Mouse (Mus musculus): ENCODE measurements around the gene Syn2. TPM values are rescaled to one million over a fixed set of nuclear protein-coding genes. Genes with fewer than 3 reads are reported as not detected.

Gene Syn2
- polyA plus RNA-seq, 1 experiment from 2014 or later, result 2.8 TPM

- no peak for ATAC-seq (replicated peaks; ENCODE audit: insufficient number of reproducible peaks, low FRiP score, low TSS enrichment, low read depth)
- Histone ChIP-seq H3K9me3 (replicated peaks; ENCODE audit: control insufficient read depth, low read length) (no peaks in the 10 kb centered on the region), H3K36me3 (replicated peaks; ENCODE audit: control insufficient read depth, insufficient read depth, low read depth, low read length) (no peaks in the 10 kb centered on the region), H3K4me2 (ENCODE audit: low read depth, low read length) (no peak overlapping the region), H3K4me1 (ENCODE audit: control insufficient read depth, insufficient read depth, low read length) (no peaks in the 10 kb centered on the region), H3K9ac (replicated peaks; ENCODE audit: low read length) (no peak overlapping the region), H3K27me3 (ENCODE audit: control insufficient read depth, insufficient read depth, low read length) (no peaks in the 10 kb centered on the region), H3K4me3 (ENCODE audit: low read depth, low read length) (no peak overlapping the region), H3K27ac (replicated peaks; ENCODE audit: low read depth, low read length) (no peak overlapping the region)
- peak; percentile 12 for DNase-seq (ENCODE audit: low spot score)
- WGBS, result 24% methylated on average over 4 of the region's 4 CpGs
These were observed 137.2 kb downstream of the Syn2 start for GRCm38 (mm10) chr6:115271866-115272271.

GRCm38 (mm10) chr6:115273346-115273745 lies 138.6 kb downstream of the Syn2 start:
- Histone ChIP-seq H3K27ac (replicated peaks; ENCODE audit: low read depth, low read length) (no peak overlapping the region), H3K4me3 (ENCODE audit: low read depth, low read length) (no peak overlapping the region), H3K9ac (replicated peaks; ENCODE audit: low read length) (no peak overlapping the region), H3K27me3 (ENCODE audit: control insufficient read depth, insufficient read depth, low read length) (no peaks in the 10 kb centered on the region), H3K4me2 (ENCODE audit: low read depth, low read length) (no peak overlapping the region), H3K36me3 (replicated peaks; ENCODE audit: control insufficient read depth, insufficient read depth, low read depth, low read length) (no peaks in the 10 kb centered on the region), H3K4me1 (ENCODE audit: control insufficient read depth, insufficient read depth, low read length) (no peaks in the 10 kb centered on the region), H3K9me3 (replicated peaks; ENCODE audit: control insufficient read depth, low read length) (no peaks in the 10 kb centered on the region)
- ATAC-seq (replicated peaks; ENCODE audit: insufficient number of reproducible peaks, low FRiP score, low TSS enrichment, low read depth) (no peak), DNase-seq (ENCODE audit: low spot score) (no peak)
- 89% methylated on average over 10 of the region's 10 CpGs for WGBS

DNA sequence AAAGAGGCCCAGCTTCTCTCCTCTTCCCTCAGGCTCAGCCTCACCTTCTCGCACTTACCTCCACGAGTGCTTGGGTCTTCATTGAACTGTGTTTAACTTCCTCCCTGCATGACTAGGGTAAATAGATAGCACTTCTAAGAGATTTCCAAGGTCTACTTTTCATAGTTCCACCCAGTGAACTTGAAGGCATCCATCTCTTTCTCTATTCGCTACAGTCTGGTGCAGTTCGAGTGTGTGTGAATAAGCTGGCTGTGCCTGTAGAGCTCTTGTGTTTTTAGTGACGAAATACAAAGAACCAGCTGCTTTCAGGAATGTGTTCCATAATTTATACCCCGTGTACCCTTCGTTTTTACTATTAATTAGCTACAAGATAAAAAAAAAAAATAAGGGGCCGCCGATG lies 140.0 kb downstream of the Syn2 start:
- Histone ChIP-seq H3K9ac (replicated peaks; ENCODE audit: low read length) (no peak overlapping the region), H3K4me3 (ENCODE audit: low read depth, low read length) (no peak overlapping the region), H3K27ac (replicated peaks; ENCODE audit: low read depth, low read length) (no peak overlapping the region), H3K36me3 (replicated peaks; ENCODE audit: control insufficient read depth, insufficient read depth, low read depth, low read length) (no peaks in the 10 kb centered on the region), H3K9me3 (replicated peaks; ENCODE audit: control insufficient read depth, low read length) (no peaks in the 10 kb centered on the region), H3K4me1 (ENCODE audit: control insufficient read depth, insufficient read depth, low read length) (no peaks in the 10 kb centered on the region), H3K27me3 (ENCODE audit: control insufficient read depth, insufficient read depth, low read length) (no peaks in the 10 kb centered on the region), H3K4me2 (ENCODE audit: low read depth, low read length) (no peak overlapping the region)
- DNase-seq (ENCODE audit: low spot score) (no peak), ATAC-seq (replicated peaks; ENCODE audit: insufficient number of reproducible peaks, low FRiP score, low TSS enrichment, low read depth) (no peak)
- WGBS, result 78% methylated on average over 9 of the region's 9 CpGs

DNA sequence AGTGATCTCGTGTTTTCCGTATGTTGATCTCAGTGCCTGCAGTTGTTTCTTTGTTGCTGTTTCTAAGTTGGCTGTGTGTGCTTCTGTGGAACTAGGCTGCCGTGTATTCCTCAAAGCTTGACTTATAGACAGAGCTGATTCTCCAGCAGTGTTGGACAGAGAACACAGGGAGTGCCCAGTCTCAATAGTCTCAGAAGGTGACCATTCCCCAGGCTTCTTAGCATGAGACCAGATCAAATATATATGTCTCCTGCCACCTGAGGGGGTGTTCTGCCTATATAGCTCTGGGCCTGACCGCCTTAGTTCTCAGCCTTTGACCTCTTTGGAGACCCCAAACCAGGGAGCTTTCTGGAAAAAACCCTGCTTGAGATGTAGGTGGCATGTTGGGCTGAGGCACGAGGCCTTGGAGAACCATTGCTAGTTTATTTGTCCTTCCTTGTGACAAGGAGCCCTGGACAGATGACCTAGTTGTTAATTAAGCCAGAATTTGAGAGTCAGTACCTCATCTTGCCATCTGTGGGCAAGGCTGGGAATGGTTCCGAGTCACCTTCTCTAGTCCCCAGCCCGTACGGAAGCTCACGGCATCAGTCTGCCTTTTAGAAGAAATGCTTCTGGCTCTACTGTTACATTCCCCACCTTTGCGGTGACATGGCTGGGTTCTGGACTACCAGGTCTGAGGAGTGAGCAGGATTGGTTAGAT lies 140.6 kb downstream of the Syn2 start:
- Histone ChIP-seq H3K4me2 (ENCODE audit: low read depth, low read length) (no peak overlapping the region), H3K4me3 (ENCODE audit: low read depth, low read length) (no peak overlapping the region), H3K4me1 (ENCODE audit: control insufficient read depth, insufficient read depth, low read length) (no peaks in the 10 kb centered on the region), H3K9me3 (replicated peaks; ENCODE audit: control insufficient read depth, low read length) (no peaks in the 10 kb centered on the region), H3K36me3 (replicated peaks; ENCODE audit: control insufficient read depth, insufficient read depth, low read depth, low read length) (no peaks in the 10 kb centered on the region), H3K27ac (replicated peaks; ENCODE audit: low read depth, low read length) (no peak overlapping the region), H3K27me3 (ENCODE audit: control insufficient read depth, insufficient read depth, low read length) (no peaks in the 10 kb centered on the region), H3K9ac (replicated peaks; ENCODE audit: low read length) (no peak overlapping the region)
- DNase-seq (ENCODE audit: low spot score), result no peak
- ATAC-seq (replicated peaks; ENCODE audit: insufficient number of reproducible peaks, low FRiP score, low TSS enrichment, low read depth), result no peak
- WGBS, result 90% methylated on average over 10 of the region's 10 CpGs

GRCm38 (mm10) chr6:115278086-115278485 lies 143.4 kb downstream of the Syn2 start:
- no peaks in the 10 kb centered on the region for H3K27me3 ChIP-seq (ENCODE audit: control insufficient read depth, insufficient read depth, low read length)
- WGBS, result 70% methylated on average over 7 of the region's 8 CpGs
- no peak overlapping the region for H3K4me3 ChIP-seq (ENCODE audit: low read depth, low read length)
- no peaks in the 10 kb centered on the region for H3K9me3 ChIP-seq (replicated peaks; ENCODE audit: control insufficient read depth, low read length)
- H3K27ac ChIP-seq (replicated peaks; ENCODE audit: low read depth, low read length), result no peak overlapping the region
- H3K36me3 ChIP-seq (replicated peaks; ENCODE audit: control insufficient read depth, insufficient read depth, low read depth, low read length), result no peaks in the 10 kb centered on the region
- DNase-seq (ENCODE audit: low spot score) (no peak), ATAC-seq (replicated peaks; ENCODE audit: insufficient number of reproducible peaks, low FRiP score, low TSS enrichment, low read depth) (no peak)
- no peak overlapping the region for H3K9ac ChIP-seq (replicated peaks; ENCODE audit: low read length)
- H3K4me1 ChIP-seq (ENCODE audit: control insufficient read depth, insufficient read depth, low read length), result no peaks in the 10 kb centered on the region
- H3K4me2 ChIP-seq (ENCODE audit: low read depth, low read length), result no peak overlapping the region

- H3K9me3 ChIP-seq (replicated peaks; ENCODE audit: control insufficient read depth, low read length), result no peaks in the 10 kb centered on the region
- no peak overlapping the region for H3K4me3 ChIP-seq (ENCODE audit: low read depth, low read length)
- no peak overlapping the region for H3K9ac ChIP-seq (replicated peaks; ENCODE audit: low read length)
- WGBS, result 46% methylated on average over 2 of the region's 2 CpGs
- H3K27ac ChIP-seq (replicated peaks; ENCODE audit: low read depth, low read length), result no peak overlapping the region
- DNase-seq (ENCODE audit: low spot score) (no peak), ATAC-seq (replicated peaks; ENCODE audit: insufficient number of reproducible peaks, low FRiP score, low TSS enrichment, low read depth) (no peak)
- H3K27me3 ChIP-seq (ENCODE audit: control insufficient read depth, insufficient read depth, low read length), result no peaks in the 10 kb centered on the region
- no peak overlapping the region for H3K4me2 ChIP-seq (ENCODE audit: low read depth, low read length)
- no peaks in the 10 kb centered on the region for H3K36me3 ChIP-seq (replicated peaks; ENCODE audit: control insufficient read depth, insufficient read depth, low read depth, low read length)
- H3K4me1 ChIP-seq (ENCODE audit: control insufficient read depth, insufficient read depth, low read length), result no peaks in the 10 kb centered on the region
These were observed 144.9 kb downstream of the Syn2 start for GRCm38 (mm10) chr6:115279639-115280038.

- WGBS, result 93% methylated on average over 2 of the region's 2 CpGs
- no peaks in the 10 kb centered on the region for H3K9me3 ChIP-seq (replicated peaks; ENCODE audit: control insufficient read depth, low read length)
- no peaks in the 10 kb centered on the region for H3K4me1 ChIP-seq (ENCODE audit: control insufficient read depth, insufficient read depth, low read length)
- no peak overlapping the region for H3K4me2 ChIP-seq (ENCODE audit: low read depth, low read length)
- DNase-seq (ENCODE audit: low spot score) (no peak), ATAC-seq (replicated peaks; ENCODE audit: insufficient number of reproducible peaks, low FRiP score, low TSS enrichment, low read depth) (no peak)
- H3K36me3 ChIP-seq (replicated peaks; ENCODE audit: control insufficient read depth, insufficient read depth, low read depth, low read length), result no peaks in the 10 kb centered on the region
- no peak overlapping the region for H3K4me3 ChIP-seq (ENCODE audit: low read depth, low read length)
- H3K9ac ChIP-seq (replicated peaks; ENCODE audit: low read length), result no peak overlapping the region
- no peaks in the 10 kb centered on the region for H3K27me3 ChIP-seq (ENCODE audit: control insufficient read depth, insufficient read depth, low read length)
- no peak overlapping the region for H3K27ac ChIP-seq (replicated peaks; ENCODE audit: low read depth, low read length)
These were observed 149.5 kb downstream of the Syn2 start for GRCm38 (mm10) chr6:115284153-115284552.

DNA sequence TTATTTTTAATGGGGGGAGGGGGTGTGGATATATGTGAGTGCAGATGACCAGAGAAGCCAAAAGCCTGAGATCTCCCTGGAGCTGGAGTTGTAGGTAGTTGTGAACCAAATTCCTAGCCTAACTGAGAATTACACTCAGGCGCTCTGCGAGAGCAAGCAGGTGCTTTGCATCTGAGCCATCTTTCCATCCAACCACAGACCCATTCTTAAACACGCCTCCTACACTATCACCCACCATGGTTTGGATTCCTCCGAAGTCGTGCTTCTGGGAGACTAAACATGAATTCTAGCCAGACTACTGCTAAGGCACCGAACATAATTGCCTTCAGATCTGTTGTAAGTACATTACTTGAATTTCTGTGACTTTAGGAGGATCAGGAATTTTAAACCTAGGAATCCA lies 151.7 kb downstream of the Syn2 start:
- Histone ChIP-seq H3K4me1 (ENCODE audit: control insufficient read depth, insufficient read depth, low read length) (no peaks in the 10 kb centered on the region), H3K4me3 (ENCODE audit: low read depth, low read length) (no peak overlapping the region), H3K4me2 (ENCODE audit: low read depth, low read length) (no peak overlapping the region), H3K27ac (replicated peaks; ENCODE audit: low read depth, low read length) (no peak overlapping the region), H3K27me3 (ENCODE audit: control insufficient read depth, insufficient read depth, low read length) (no peaks in the 10 kb centered on the region), H3K36me3 (replicated peaks; ENCODE audit: control insufficient read depth, insufficient read depth, low read depth, low read length) (no peaks in the 10 kb centered on the region), H3K9me3 (replicated peaks; ENCODE audit: control insufficient read depth, low read length) (no peaks in the 10 kb centered on the region), H3K9ac (replicated peaks; ENCODE audit: low read length) (no peak overlapping the region)
- WGBS, result 77% methylated on average over 6 of the region's 6 CpGs
- DNase-seq (ENCODE audit: low spot score), result no peak
- ATAC-seq (replicated peaks; ENCODE audit: insufficient number of reproducible peaks, low FRiP score, low TSS enrichment, low read depth), result no peak
